Mouse (Mus musculus) hindbrain, embryonic 14.5 days (tissue): ENCODE measurements around the gene Cxcl16. TPM values are rescaled to one million over a fixed set of nuclear protein-coding genes. Genes with fewer than 3 reads are reported as not detected.
A peak's percentile ranks its signal among the peaks of the same experiment; 100 is the strongest.

Experiments
- ATAC-seq: fragments of 200-750 bp; cut with Nextera tagmentation; 2 replicates; pipeline ENCODE4 v1.8.0; 2017; ENCODE audit warnings: moderate number of reproducible peaks, mild to moderate bottlenecking, moderate TSS enrichment, moderate library complexity; ENCODE audit not compliant: low FRiP score
- DNase-seq: peaks from one replicate; pipeline ENCODE4 v3.0.0-alpha.2; 2015; ENCODE audit warnings: low spot score
- H3K27ac ChIP-seq: fragments of 300-500 bp; sonication (generic); 2 replicates; pipeline ENCODE4 v1.5.1; 2014; ENCODE audit warnings: mild to moderate bottlenecking, moderate library complexity
- H3K27me3 ChIP-seq: fragments of 300-500 bp; sonication (generic); 2 replicates; pipeline ENCODE4 v1.6.1; 2014; ENCODE audit warnings: mild to moderate bottlenecking, low read length, mixed read lengths; ENCODE audit not compliant: control insufficient read depth, insufficient read depth
- H3K36me3 ChIP-seq: fragments of 300-500 bp; sonication (generic); replicated peaks from 2 replicates; pipeline ENCODE4 v1.6.1; 2014; ENCODE audit not compliant: control insufficient read depth, insufficient read depth
- H3K4me1 ChIP-seq: fragments of 300-500 bp; sonication (generic); replicated peaks from 2 replicates; pipeline ENCODE4 v1.6.1; 2014; ENCODE audit warnings: antibody characterized with exemption, low read length, mixed read lengths; ENCODE audit not compliant: control insufficient read depth, insufficient read depth
- H3K4me2 ChIP-seq: fragments of 300-500 bp; sonication (generic); replicated peaks from 2 replicates; pipeline ENCODE4 v1.6.1; 2014; ENCODE audit warnings: mild to moderate bottlenecking, moderate library complexity
- H3K4me3 ChIP-seq: fragments of 300-500 bp; sonication (generic); replicated peaks from 2 replicates; pipeline ENCODE4 v1.5.1; 2014; ENCODE audit warnings: mild to moderate bottlenecking, low read length
- H3K9ac ChIP-seq: fragments of 300-500 bp; sonication (generic); 2 replicates; pipeline ENCODE4 v1.6.1; 2014
- H3K9me3 ChIP-seq: fragments of 300-500 bp; sonication (generic); 2 replicates; pipeline ENCODE4 v1.6.1; 2016; ENCODE audit warnings: low read length; ENCODE audit not compliant: control insufficient read depth
- WGBS: fragments of 180-500 bp; shearing (Covaris S2); extraction: QIAGEN DNeasy Blood & Tissue Kit; methylation state at CpG from one replicate; pipeline ENCODE4 v1.1.7; 2014; 5-methylcytosine and 5-hydroxymethylcytosine counted together
- polyA plus RNA-seq: library from polyadenylated mRNA; unstranded; fragments of >200 nt; fragmentation: Nextera tagmentation; extraction: Ambion mirVana; gene quantifications from 2 replicates; pipeline ENCODE4 v1.2.1, GENCODE M21; 2014

The Cxcl16 gene
- polyA plus RNA-seq, 1 experiment from 2014 or later: 10.2 TPM

GRCm38 (mm10) chr11:70443964-70444363, 15.8 kb downstream of the Cxcl16 start:
- WGBS: 97% methylated on average over 3 of the region's 3 CpGs
- Histone ChIP-seq H3K4me2 (no peak overlapping the region), H3K27ac (no peak overlapping the region), H3K36me3 (peaks cover 31% of the 10 kb centered on the region), H3K27me3 (no peaks in the 10 kb centered on the region), H3K9me3 (no peaks in the 10 kb centered on the region), H3K4me3 (no peak overlapping the region), H3K4me1 (no peaks in the 10 kb centered on the region), H3K9ac (no peak overlapping the region)
- DNase-seq (no peak), ATAC-seq (no peak)

GRCm38 (mm10) chr11:70441882-70442281, 17.9 kb downstream of the Cxcl16 start:
- DNase-seq (no peak), ATAC-seq (no peak)
- H3K9me3 ChIP-seq: no peaks in the 10 kb centered on the region
- H3K4me1 ChIP-seq: no peaks in the 10 kb centered on the region
- no peak overlapping the region for H3K4me3 ChIP-seq
- no peak overlapping the region for H3K4me2 ChIP-seq
- 93% methylated on average over 7 of the region's 7 CpGs for WGBS
- no peaks in the 10 kb centered on the region for H3K27me3 ChIP-seq
- H3K36me3 ChIP-seq: peaks cover 51% of the 10 kb centered on the region
- H3K27ac ChIP-seq: no peak overlapping the region
- no peak overlapping the region for H3K9ac ChIP-seq

GRCm38 (mm10) chr11:70440637-70441036, 19.1 kb downstream of the Cxcl16 start:
- H3K36me3 ChIP-seq: peaks cover 64% of the 10 kb centered on the region
- no peaks in the 10 kb centered on the region for H3K9me3 ChIP-seq
- DNase-seq (no peak), ATAC-seq (no peak)
- H3K9ac ChIP-seq: no peak overlapping the region
- WGBS: 95% methylated on average over 4 of the region's 4 CpGs
- no peak overlapping the region for H3K4me2 ChIP-seq
- H3K4me1 ChIP-seq: no peaks in the 10 kb centered on the region
- no peaks in the 10 kb centered on the region for H3K27me3 ChIP-seq
- no peak overlapping the region for H3K27ac ChIP-seq
- no peak overlapping the region for H3K4me3 ChIP-seq

- DNase-seq (no peak), ATAC-seq (no peak)
- Histone ChIP-seq H3K4me3 (no peak overlapping the region), H3K4me2 (no peak overlapping the region), H3K36me3 (peaks cover 67% of the 10 kb centered on the region), H3K9me3 (no peaks in the 10 kb centered on the region), H3K4me1 (peaks cover 6% of the 10 kb centered on the region), H3K9ac (no peak overlapping the region), H3K27ac (no peak overlapping the region), H3K27me3 (no peaks in the 10 kb centered on the region)
- 89% methylated on average over 7 of the region's 7 CpGs for WGBS
Measured at GRCm38 (mm10) chr11:70438728-70439374, 20.9 kb downstream of the Cxcl16 start.

GRCm38 (mm10) chr11:70437426-70437825, 22.4 kb downstream of the Cxcl16 start:
- DNase-seq (no peak), ATAC-seq (no peak)
- Histone ChIP-seq H3K27ac (no peak overlapping the region), H3K4me3 (no peak overlapping the region), H3K36me3 (peaks cover 67% of the 10 kb centered on the region), H3K9me3 (no peaks in the 10 kb centered on the region), H3K9ac (no peak overlapping the region), H3K27me3 (no peaks in the 10 kb centered on the region), H3K4me2 (no peak overlapping the region), H3K4me1 (peaks cover 13% of the 10 kb centered on the region)
- WGBS: 93% methylated on average over 6 of the region's 6 CpGs

GRCm38 (mm10) chr11:70435476-70435875, 24.3 kb downstream of the Cxcl16 start:
- Histone ChIP-seq H3K4me1 (peaks cover 13% of the 10 kb centered on the region), H3K27ac (no peak overlapping the region), H3K36me3 (peaks cover 51% of the 10 kb centered on the region), H3K9ac (no peak overlapping the region), H3K4me3 (no peak overlapping the region), H3K9me3 (no peaks in the 10 kb centered on the region), H3K27me3 (no peaks in the 10 kb centered on the region), H3K4me2 (no peak overlapping the region)
- ATAC-seq (no peak), DNase-seq (no peak)
- WGBS: 82% methylated on average over 5 of the region's 5 CpGs

GRCm38 (mm10) chr11:70433951-70434350, 25.8 kb downstream of the Cxcl16 start:
- ATAC-seq (no peak), DNase-seq (no peak)
- peak overlapping the region; percentile 16; the same call in 1 of the 2 replicates for H3K9ac ChIP-seq
- H3K27me3 ChIP-seq: no peaks in the 10 kb centered on the region
- no peak overlapping the region for H3K27ac ChIP-seq
- 0 out of 2 replicates have a peak overlapping the region, but pooled peaks have one; percentile 77 for H3K4me3 ChIP-seq
- WGBS: 85% methylated on average over 3 of the region's 3 CpGs
- peaks cover 36% of the 10 kb centered on the region for H3K36me3 ChIP-seq
- H3K4me2 ChIP-seq: peak overlapping the region; percentile 71
- no peaks in the 10 kb centered on the region for H3K9me3 ChIP-seq
- peaks cover 13% of the 10 kb centered on the region for H3K4me1 ChIP-seq

GRCm38 (mm10) chr11:70433569-70433943, 26.2 kb downstream of the Cxcl16 start:
- DNase-seq (no peak), ATAC-seq (no peak)
- Histone ChIP-seq H3K27me3 (no peaks in the 10 kb centered on the region), H3K9ac (peak overlapping the region; percentile 88; the same call in 1 of the 2 replicates), H3K9me3 (no peaks in the 10 kb centered on the region), H3K27ac (no peak overlapping the region), H3K36me3 (peaks cover 32% of the 10 kb centered on the region), H3K4me2 (peak overlapping the region; percentile 71), H3K4me3 (peak overlapping the region; percentile 77), H3K4me1 (peaks cover 13% of the 10 kb centered on the region)
- WGBS: 61% methylated on average over 1 of the region's 1 CpGs

GRCm38 (mm10) chr11:70432895-70433568, 26.8 kb downstream of the Cxcl16 start:
- no peaks in the 10 kb centered on the region for H3K27me3 ChIP-seq
- peak overlapping the region; percentile 77 for H3K4me3 ChIP-seq
- WGBS: 7% methylated on average over 15 of the region's 15 CpGs
- ATAC-seq (peak; percentile 4; the same call in 1 of the 2 replicates), DNase-seq (peak; percentile 43)
- peaks cover 27% of the 10 kb centered on the region for H3K36me3 ChIP-seq
- H3K9ac ChIP-seq: peak overlapping the region; percentile 88
- peaks cover 13% of the 10 kb centered on the region for H3K4me1 ChIP-seq
- H3K27ac ChIP-seq: peak overlapping the region; percentile 91
- no peaks in the 10 kb centered on the region for H3K9me3 ChIP-seq
- peak overlapping the region; percentile 71 for H3K4me2 ChIP-seq
